Mouse (Mus musculus) left cerebral cortex, postnatal 25 days (tissue): ENCODE data around the gene C8g. TPM values are rescaled to one million over a fixed set of nuclear protein-coding genes. Genes with fewer than 3 reads are reported as not detected.
A peak's percentile ranks its signal among the peaks of the same experiment; 100 is the strongest.

Source experiments
- DNase-seq, 2 experiments: peaks; one replicate each; pipeline ENCODE4 v3.0.0; 2022; ENCODE audit warnings: low spot score in 2 of 2, mixed read lengths in 1 of 2
- intact Hi-C: fragments of 180-260 bp; cut with DNase I; formaldehyde crosslinking; loops from one replicate; pipeline ENCODE4 v1.15.1; 2025
- total RNA-seq, 2 experiments: library from RNA; stranded (reverse); gene quantifications; 2 replicates each; pipeline ENCODE4 v1.2.3; 2021

The C8g gene
- total RNA-seq: 1 to 10 TPM; 1.1 to 1.7 TPM

GRCm38 (mm10) chr2:25501593-25502486, at the start of gene C8g:
Gene C8g (minus strand): TSS chr2:25501719.
- no peak for DNase-seq
- intact Hi-C loops: loop anchor here (2.0 kb wide), 2 partner anchors 41 to 73 kb away; partner anchors contain the start of genes Abca2 and Paxx

GRCm38 (mm10) chr2:25551186-25551585, 49.7 kb upstream of the C8g start:
- DNase-seq: peak in 1 of 2 experiments; percentile 49
- intact Hi-C loops: no loop called here

- intact Hi-C loops: no loop called here
- DNase-seq: peak in 1 of 2 experiments; percentile 37
Observed at GRCm38 (mm10) chr2:25549021-25549991, 47.8 kb upstream of the C8g start.

- peak; percentile 99 for DNase-seq
- intact Hi-C loops: no loop called here
Observed at GRCm38 (mm10) chr2:25546811-25547491, 45.4 kb upstream of the C8g start, which contains the start of gene Traf2. Gene Traf2 (minus strand): TSS chr2:25546940.

GRCm38 (mm10) chr2:25545996-25546810, 44.7 kb upstream of the C8g start:
- DNase-seq: peak; percentile 20 to 34
- intact Hi-C loops: no loop called here

- no peak for DNase-seq
- intact Hi-C loops: no loop called here
Observed at GRCm38 (mm10) chr2:25541644-25542367, 40.3 kb upstream of the C8g start.

GRCm38 (mm10) chr2:25540541-25540948, 39.0 kb upstream of the C8g start:
- intact Hi-C loops: no loop called here
- DNase-seq: no peak

GRCm38 (mm10) chr2:25536531-25536930, 35.0 kb upstream of the C8g start:
- intact Hi-C loops: no loop called here
- no peak for DNase-seq

GRCm38 (mm10) chr2:25534866-25535182, 33.3 kb upstream of the C8g start:
- intact Hi-C loops: no loop called here
- DNase-seq: no peak

GRCm38 (mm10) chr2:25534178-25534865, 32.8 kb upstream of the C8g start:
- intact Hi-C loops: no loop called here
- DNase-seq: peak in 1 of 2 experiments; percentile 25

GRCm38 (mm10) chr2:25533707-25534106, 32.2 kb upstream of the C8g start:
- intact Hi-C loops: no loop called here
- no peak for DNase-seq

GRCm38 (mm10) chr2:25526510-25527302, 25.2 kb upstream of the C8g start:
- no peak for DNase-seq
- intact Hi-C loops: no loop called here

- intact Hi-C loops: no loop called here
- DNase-seq: no peak
Observed at GRCm38 (mm10) chr2:25509912-25510311, 8.4 kb upstream of the C8g start.

GRCm38 (mm10) chr2:25506964-25507363, 5.4 kb upstream of the C8g start:
- no peak for DNase-seq
- intact Hi-C loops: no loop called here

GRCm38 (mm10) chr2:25505860-25506259, 4.3 kb upstream of the C8g start:
- no peak for DNase-seq
- intact Hi-C loops: no loop called here

- intact Hi-C loops: no loop called here
- DNase-seq: no peak
Observed at GRCm38 (mm10) chr2:25505000-25505399, 3.5 kb upstream of the C8g start.

- intact Hi-C loops: no loop called here
- DNase-seq: no peak
Observed at GRCm38 (mm10) chr2:25504538-25504937, 3.0 kb upstream of the C8g start.
